Mouse (Mus musculus): ENCODE measurements around the gene Nans. TPM values are rescaled to one million over a fixed set of nuclear protein-coding genes. Genes with fewer than 3 reads are reported as not detected.

The Nans gene
- polyA plus RNA-seq, 1 experiment from 2014 or later: 105 TPM

DNA sequence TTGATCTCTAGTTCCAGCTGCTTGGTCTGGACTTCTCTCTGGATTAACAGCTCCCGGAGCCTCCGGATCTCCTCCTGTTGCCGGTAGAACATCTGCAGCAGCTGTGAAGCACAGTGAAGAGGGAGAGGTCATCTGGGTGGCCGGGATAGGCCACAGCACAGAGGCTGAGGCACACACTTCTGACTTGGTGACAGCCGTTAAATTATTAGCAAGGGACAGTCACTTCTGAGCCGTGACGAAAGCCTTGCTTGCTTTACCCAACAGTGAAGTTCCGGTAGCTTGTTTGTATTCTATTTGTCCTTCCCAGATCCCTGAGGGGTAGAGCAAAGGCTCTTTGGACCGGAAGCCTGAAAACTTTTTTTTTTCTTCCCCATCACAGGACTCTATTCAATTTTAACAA, 50.1 kb downstream of the Nans start:
- no peaks in the 10 kb centered on the region for H3K36me3 ChIP-seq
- H3K4me3 ChIP-seq: no peak overlapping the region
- peaks cover 14% of the 10 kb centered on the region for H3K4me1 ChIP-seq
- no peak overlapping the region for H3K27ac ChIP-seq
- H3K9ac ChIP-seq: no peak overlapping the region
- 52% methylated on average over 9 of the region's 9 CpGs for WGBS
- ATAC-seq (ENCODE audit: low FRiP score, low read depth): no peak
- no peak overlapping the region for H3K4me2 ChIP-seq (replicated peaks)
- H3K27me3 ChIP-seq: peaks cover 47% of the 10 kb centered on the region
- no peaks in the 10 kb centered on the region for H3K9me3 ChIP-seq

DNA sequence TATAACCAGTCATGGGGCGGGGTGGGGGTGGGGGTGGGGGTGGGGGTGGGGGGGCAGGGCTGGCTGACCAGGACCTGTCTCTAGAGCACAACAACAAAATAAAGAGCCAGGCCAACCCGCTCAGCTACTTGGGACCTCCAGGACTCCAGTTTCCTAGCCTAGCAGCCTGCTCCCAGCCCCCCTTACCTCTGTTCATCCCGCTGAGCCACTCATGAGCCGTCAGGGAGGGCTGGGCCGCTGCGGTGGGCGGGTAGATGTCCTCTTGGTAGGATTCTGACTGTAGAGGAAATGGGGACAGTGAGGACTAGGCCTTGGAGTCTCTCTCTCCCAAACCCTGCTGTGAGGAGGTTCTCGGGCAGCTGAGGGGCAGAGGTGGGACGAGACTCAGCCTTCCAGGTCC, 52.7 kb downstream of the Nans start:
- no peaks in the 10 kb centered on the region for H3K36me3 ChIP-seq
- no peaks in the 10 kb centered on the region for H3K9me3 ChIP-seq
- no peak overlapping the region for H3K4me2 ChIP-seq (replicated peaks)
- H3K27ac ChIP-seq: no peak overlapping the region
- H3K4me3 ChIP-seq: no peak overlapping the region
- no peak overlapping the region for H3K9ac ChIP-seq
- 0 out of 2 replicates have a peak, but pooled peaks cover 4% of the 10 kb centered on the region for H3K4me1 ChIP-seq
- no peak for ATAC-seq (ENCODE audit: low FRiP score, low read depth)
- peaks cover 22% of the 10 kb centered on the region for H3K27me3 ChIP-seq
- WGBS: 44% methylated on average over 9 of the region's 9 CpGs

DNA sequence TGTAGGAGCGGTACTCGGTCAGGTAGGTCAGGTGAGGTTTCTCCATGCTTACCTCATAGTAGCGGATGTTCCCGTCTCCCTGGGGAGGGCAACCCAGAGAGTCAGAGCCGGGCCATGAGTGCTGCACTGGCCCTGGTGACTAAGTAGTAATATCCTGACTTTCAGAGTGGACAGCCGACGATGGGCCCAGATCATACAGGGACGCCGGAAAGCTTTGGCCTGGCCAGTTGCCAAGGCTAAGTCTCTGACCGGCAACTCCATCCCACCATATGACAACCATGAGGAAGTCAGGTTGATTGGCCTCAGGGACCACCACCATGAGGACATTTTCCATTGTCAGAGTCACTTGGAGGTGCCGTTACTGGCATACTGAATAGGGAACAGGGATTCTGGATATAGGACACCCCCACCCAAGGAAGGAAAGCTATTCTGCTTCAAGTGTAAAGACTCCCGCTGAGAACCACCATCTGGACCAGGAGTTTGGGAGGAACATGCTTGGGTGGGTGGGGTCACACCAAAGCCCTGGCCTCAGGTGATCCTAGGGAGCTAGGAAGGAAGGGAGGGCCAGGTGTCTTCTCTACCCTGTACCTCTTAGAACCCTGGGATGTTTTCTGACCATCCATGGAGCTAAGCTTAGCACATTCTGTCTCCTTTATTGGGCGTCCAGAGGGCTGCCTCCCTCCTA, 54.5 kb downstream of the Nans start:
- no peak for ATAC-seq (ENCODE audit: low FRiP score, low read depth)
- Histone ChIP-seq H3K9ac (no peak overlapping the region), H3K36me3 (no peaks in the 10 kb centered on the region), H3K27ac (no peak overlapping the region), H3K9me3 (no peaks in the 10 kb centered on the region), H3K27me3 (peaks cover 4% of the 10 kb centered on the region), H3K4me1 (0 out of 2 replicates have a peak, but pooled peaks cover 4% of the 10 kb centered on the region), H3K4me3 (no peak overlapping the region), H3K4me2 (replicated peaks) (no peak overlapping the region)
- WGBS: 90% methylated on average over 13 of the region's 13 CpGs

DNA sequence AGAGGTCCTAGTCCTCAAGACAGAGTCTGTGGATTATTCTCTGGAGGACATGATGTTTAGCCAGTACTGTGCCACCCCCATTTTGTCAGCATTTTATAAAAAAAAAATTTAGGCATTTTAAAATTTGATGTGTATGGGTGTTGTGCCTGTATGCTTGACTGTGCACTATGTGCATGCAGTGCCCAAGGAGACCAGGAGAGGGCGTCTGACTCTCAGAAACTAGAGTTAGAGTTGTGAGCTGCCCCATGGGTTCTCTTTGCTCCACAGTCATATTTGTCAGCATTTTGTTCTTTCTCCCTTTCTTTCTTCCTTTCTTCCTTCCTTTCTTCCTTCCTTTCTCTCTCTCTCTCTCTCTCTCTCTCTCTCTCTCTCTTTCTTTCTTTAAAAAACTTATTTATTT, 55.3 kb downstream of the Nans start:
- 32% methylated on average over 1 of the region's 1 CpGs for WGBS
- Histone ChIP-seq H3K27ac (no peak overlapping the region), H3K9ac (no peak overlapping the region), H3K9me3 (no peaks in the 10 kb centered on the region), H3K27me3 (no peaks in the 10 kb centered on the region), H3K36me3 (no peaks in the 10 kb centered on the region), H3K4me1 (0 out of 2 replicates have a peak, but pooled peaks cover 4% of the 10 kb centered on the region), H3K4me3 (no peak overlapping the region), H3K4me2 (replicated peaks) (no peak overlapping the region)
- ATAC-seq (ENCODE audit: low FRiP score, low read depth): no peak

DNA sequence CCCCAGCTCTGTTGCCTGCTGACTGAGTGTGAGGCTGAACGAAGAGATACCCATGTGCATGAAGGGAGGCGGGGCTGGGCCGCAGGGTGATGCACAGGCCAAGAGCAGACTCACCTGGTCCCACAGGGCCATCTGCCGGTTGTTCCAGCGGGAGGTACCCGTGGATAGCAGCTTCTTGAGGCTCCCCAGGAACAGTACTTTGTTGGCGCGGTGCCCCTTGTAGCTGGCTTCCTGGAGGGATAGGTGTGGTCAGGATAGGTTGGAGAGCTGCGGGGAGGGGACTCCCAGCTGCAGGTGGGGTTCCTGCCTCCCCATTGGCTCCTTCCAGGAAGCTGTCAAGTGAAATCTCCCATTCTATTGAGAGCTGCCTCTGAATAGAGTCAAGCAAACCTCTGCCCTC, 56.5 kb downstream of the Nans start:
- Histone ChIP-seq H3K4me2 (replicated peaks) (no peak overlapping the region), H3K4me1 (0 out of 2 replicates have a peak, but pooled peaks cover 4% of the 10 kb centered on the region), H3K4me3 (no peak overlapping the region), H3K27me3 (no peaks in the 10 kb centered on the region), H3K27ac (no peak overlapping the region), H3K9me3 (no peaks in the 10 kb centered on the region), H3K36me3 (no peaks in the 10 kb centered on the region), H3K9ac (no peak overlapping the region)
- ATAC-seq (ENCODE audit: low FRiP score, low read depth): no peak
- 13% methylated on average over 9 of the region's 9 CpGs for WGBS

DNA sequence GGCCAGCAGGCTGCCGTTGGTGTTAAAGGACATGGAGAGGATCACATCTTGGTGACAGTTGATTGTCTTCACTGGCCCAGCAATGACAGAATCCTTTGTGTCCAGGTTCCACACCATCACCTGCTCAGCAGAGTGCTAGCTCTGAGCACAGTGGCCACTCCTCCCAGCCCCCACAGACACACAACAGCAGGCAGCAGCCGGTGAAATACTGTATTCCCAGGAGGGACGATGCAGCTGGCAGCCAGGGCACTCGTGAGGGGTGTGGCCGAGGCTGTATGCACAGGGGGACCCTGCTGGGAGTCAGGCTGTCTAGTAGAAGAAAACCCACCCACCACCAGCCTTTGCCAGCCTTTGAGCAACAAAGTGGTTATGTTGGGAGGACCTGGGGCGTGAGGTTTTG, 57.7 kb downstream of the Nans start:
- no peaks in the 10 kb centered on the region for H3K36me3 ChIP-seq
- H3K27ac ChIP-seq: no peak overlapping the region
- H3K9me3 ChIP-seq: no peaks in the 10 kb centered on the region
- ATAC-seq (ENCODE audit: low FRiP score, low read depth): peak; percentile 37; the same call in 1 of the 2 replicates
- H3K27me3 ChIP-seq: no peaks in the 10 kb centered on the region
- 0 out of 2 replicates have a peak, but pooled peaks cover 4% of the 10 kb centered on the region for H3K4me1 ChIP-seq
- no peak overlapping the region for H3K4me2 ChIP-seq (replicated peaks)
- 42% methylated on average over 6 of the region's 6 CpGs for WGBS
- H3K9ac ChIP-seq: no peak overlapping the region
- no peak overlapping the region for H3K4me3 ChIP-seq

DNA sequence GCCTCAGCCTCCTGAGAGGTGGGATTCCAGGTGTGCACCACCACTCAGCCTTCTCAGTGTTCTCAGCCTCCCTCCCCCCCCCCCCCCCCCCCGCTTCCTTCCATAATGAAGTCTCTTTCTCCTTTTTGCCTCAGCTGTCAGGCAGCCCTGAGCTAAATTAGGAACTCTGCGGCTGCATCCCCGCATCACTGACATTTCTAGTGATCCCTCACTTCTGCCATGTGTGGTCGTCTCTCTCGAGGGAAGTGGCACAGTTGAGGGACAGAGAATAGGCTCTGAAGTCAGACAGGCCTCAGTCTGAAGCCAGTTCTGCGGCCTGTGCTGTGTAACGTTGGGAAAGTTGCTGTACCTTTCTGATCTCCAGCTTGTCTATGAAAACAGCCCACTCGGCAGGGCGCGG, 60.9 kb downstream of the Nans start:
- H3K27ac ChIP-seq: no peak overlapping the region
- H3K9ac ChIP-seq: no peak overlapping the region
- no peak overlapping the region for H3K4me3 ChIP-seq
- no peak for ATAC-seq (ENCODE audit: low FRiP score, low read depth)
- no peak overlapping the region for H3K4me2 ChIP-seq (replicated peaks)
- no peaks in the 10 kb centered on the region for H3K27me3 ChIP-seq
- no peaks in the 10 kb centered on the region for H3K9me3 ChIP-seq
- H3K4me1 ChIP-seq: 0 out of 2 replicates have a peak, but pooled peaks cover 4% of the 10 kb centered on the region
- 87% methylated on average over 9 of the region's 10 CpGs for WGBS
- H3K36me3 ChIP-seq: no peaks in the 10 kb centered on the region

DNA sequence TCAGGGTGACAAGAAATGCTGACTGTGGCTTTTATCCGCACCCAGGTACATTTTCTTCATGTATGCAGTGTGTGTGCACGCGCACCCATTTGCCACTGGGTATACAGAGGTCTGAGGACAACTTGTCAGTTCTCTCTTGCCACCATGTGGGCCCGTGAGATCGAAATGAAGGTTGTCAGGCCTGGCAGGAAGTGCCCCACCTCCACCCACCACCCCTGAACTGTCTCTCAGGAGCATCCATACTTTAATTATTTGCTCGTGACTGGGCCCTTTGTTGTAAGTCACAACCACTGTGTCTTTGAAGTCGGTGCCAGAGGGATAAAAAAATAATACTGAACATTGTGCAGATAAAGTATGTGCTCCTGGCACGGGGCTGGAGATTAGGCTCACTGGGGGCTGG, 61.4 kb downstream of the Nans start:
- 71% methylated on average over 8 of the region's 8 CpGs for WGBS
- Histone ChIP-seq H3K4me2 (replicated peaks) (no peak overlapping the region), H3K4me1 (0 out of 2 replicates have a peak, but pooled peaks cover 3% of the 10 kb centered on the region), H3K36me3 (no peaks in the 10 kb centered on the region), H3K9ac (no peak overlapping the region), H3K4me3 (no peak overlapping the region), H3K9me3 (no peaks in the 10 kb centered on the region), H3K27me3 (no peaks in the 10 kb centered on the region), H3K27ac (no peak overlapping the region)
- ATAC-seq (ENCODE audit: low FRiP score, low read depth): no peak

Other genes starting within 250 kb of the Nans start
- gene Foxe1, start 145.6 kb upstream of the Nans start, polyA plus RNA-seq (2015; fragmentation: Nextera tagmentation; extraction: Ambion mirVana): not detected in 2 replicates
- gene Trmo, start 99.8 kb upstream of the Nans start, polyA plus RNA-seq (2015; fragmentation: Nextera tagmentation; extraction: Ambion mirVana): 9.2 and 9.5 TPM in 2 replicates
- 0.52 and 3.3 TPM in 2 replicates for gene Hemgn, start 75.7 kb upstream of the Nans start, polyA plus RNA-seq (2015; fragmentation: Nextera tagmentation; extraction: Ambion mirVana)
- gene Anp32b, start 38.3 kb upstream of the Nans start, polyA plus RNA-seq (2015; fragmentation: Nextera tagmentation; extraction: Ambion mirVana): 284 and 307 TPM in 2 replicates
- gene Trim14, start 46.9 kb downstream of the Nans start, polyA plus RNA-seq (2015; fragmentation: Nextera tagmentation; extraction: Ambion mirVana): 1.1 and 1.2 TPM in 2 replicates
- gene Coro2a, start 113.0 kb downstream of the Nans start, polyA plus RNA-seq (2015; fragmentation: Nextera tagmentation; extraction: Ambion mirVana): 2.6 and 2.7 TPM in 2 replicates
- gene Tbc1d2, start 161.0 kb downstream of the Nans start, polyA plus RNA-seq (2015; fragmentation: Nextera tagmentation; extraction: Ambion mirVana): 1.8 and 2.1 TPM in 2 replicates

Data from limb, embryonic 13.5 days (tissue).